Mouse (Mus musculus) CH12.LX (cell line): ENCODE measurements around the gene Apom. TPM values are rescaled to one million over a fixed set of nuclear protein-coding genes. Genes with fewer than 3 reads are reported as not detected.

ENCODE experiments used
- DNase-seq: peaks from one replicate; pipeline ENCODE4 v3.0.0-alpha.2; 2013; ENCODE audit errors: extremely low read depth
- H3K27ac ChIP-seq: 2 replicates; pipeline ENCODE4 v1.5.1; 2012; ENCODE audit warnings: low read depth, mild to moderate bottlenecking, control low read depth, moderate library complexity; ENCODE audit not compliant: insufficient read depth
- H3K27me3 ChIP-seq: replicated peaks from 2 replicates; pipeline ENCODE3; 2012; ENCODE audit warnings: inconsistent platforms
- H3K36me3 ChIP-seq, 2 experiments: replicated peaks in 1 of 2; 2 replicates each; pipeline versions ENCODE3 to v1.6.1; 2012; ENCODE audit warnings: inconsistent platforms in 1 of 2, low read length in 1 of 2, mild to moderate bottlenecking in 1 of 2, mixed read lengths in 1 of 2, moderate library complexity in 1 of 2; ENCODE audit not compliant: control insufficient read depth in 1 of 2, insufficient read depth in 1 of 2
- H3K4me1 ChIP-seq, 2 experiments: 2 replicates each; pipeline ENCODE4 v1.6.1; 2012; ENCODE audit warnings: inconsistent platforms in 1 of 2, moderate library complexity in 1 of 2; ENCODE audit not compliant: insufficient read depth in 2 of 2, control insufficient read depth in 1 of 2
- H3K4me2 ChIP-seq: 2 replicates; pipeline ENCODE4 v1.6.1; 2012; ENCODE audit warnings: low read depth, mild to moderate bottlenecking, control low read depth; ENCODE audit not compliant: poor library complexity, insufficient read depth, severe bottlenecking
- H3K4me3 ChIP-seq, 3 experiments: fragments of 150-350 bp in 1 of 3; sonication (generic) in 1 of 3; replicated peaks in 1 of 3; 2 replicates each; pipeline versions ENCODE3 to v1.5.1; 2011 to 2012; ENCODE audit warnings: low read depth in 2 of 3, low read length in 2 of 3, mild to moderate bottlenecking in 2 of 3, moderate library complexity in 2 of 3, control low read depth in 1 of 3, improper control_type of control experiment in 1 of 3, inconsistent platforms in 1 of 3, mixed read lengths in 1 of 3; ENCODE audit not compliant: poor library complexity in 1 of 3
- H3K79me2 ChIP-seq: replicated peaks from 2 replicates; pipeline ENCODE4 v1.6.1; 2012; ENCODE audit warnings: mild to moderate bottlenecking, moderate library complexity; ENCODE audit not compliant: control insufficient read depth, poor library complexity, insufficient read depth, severe bottlenecking; ENCODE audit errors: extremely low read depth
- H3K9ac ChIP-seq: 2 replicates; pipeline ENCODE4 v1.6.1; 2012; ENCODE audit warnings: low read depth, mild to moderate bottlenecking, control low read depth, moderate library complexity; ENCODE audit not compliant: insufficient read depth
- H3K9me3 ChIP-seq: replicated peaks from 2 replicates; pipeline ENCODE3; 2012; ENCODE audit warnings: low read length, inconsistent platforms, mixed read lengths
- BHLHE40 ChIP-seq: IDR thresholded peaks from 2 replicates; pipeline ENCODE4 v1.6.1; 2011; ENCODE audit warnings: mild to moderate bottlenecking, low read depth, low read length, improper control_type of control experiment
- CHD1 ChIP-seq: IDR thresholded peaks from 2 replicates; pipeline ENCODE4 v1.6.1; 2012; ENCODE audit warnings: low read depth, low read length, improper control_type of control experiment, inconsistent platforms
- ELF1 ChIP-seq: IDR thresholded peaks from 2 replicates; pipeline ENCODE4 v1.6.1; 2014; ENCODE audit warnings: low read depth, mild to moderate bottlenecking, inconsistent platforms, low read length, improper control_type of control experiment
- HCFC1 ChIP-seq: IDR thresholded peaks from 2 replicates; pipeline ENCODE4 v1.6.1; 2012; ENCODE audit warnings: low read depth, mild to moderate bottlenecking, inconsistent platforms, low read length, improper control_type of control experiment
- IRF4 ChIP-seq: IDR thresholded peaks from 2 replicates; pipeline ENCODE4 v1.6.1; 2014; ENCODE audit warnings: low read depth, mild to moderate bottlenecking, inconsistent platforms, low read length, improper control_type of control experiment
- JUND ChIP-seq: conservative IDR thresholded peaks from 2 replicates; pipeline ENCODE4 v1.6.1; 2011; ENCODE audit warnings: low read depth, low read length, improper control_type of control experiment
- MAFK ChIP-seq: IDR thresholded peaks from 2 replicates; pipeline ENCODE4 v1.6.1; 2011; ENCODE audit warnings: low read length, improper control_type of control experiment; ENCODE audit not compliant: insufficient replicate concordance
- MAZ ChIP-seq: IDR thresholded peaks from 2 replicates; pipeline ENCODE4 v1.6.1; 2012; ENCODE audit warnings: low read depth, mild to moderate bottlenecking, inconsistent platforms, low read length, improper control_type of control experiment, moderate library complexity
- MEF2A ChIP-seq: IDR thresholded peaks from 2 replicates; pipeline ENCODE4 v1.6.1; 2014; ENCODE audit warnings: low read depth, mild to moderate bottlenecking, inconsistent platforms, low read length, improper control_type of control experiment, borderline replicate concordance
- MXI1 ChIP-seq: IDR thresholded peaks from 2 replicates; pipeline ENCODE4 v1.6.1; 2011; ENCODE audit warnings: mild to moderate bottlenecking, low read depth, low read length, improper control_type of control experiment
- PAX5 ChIP-seq: IDR thresholded peaks from 2 replicates; pipeline ENCODE4 v1.6.1; 2012; ENCODE audit warnings: low read length, inconsistent platforms, mixed read lengths
- POLR2A ChIP-seq: IDR thresholded peaks from 2 replicates; pipeline ENCODE4 v1.6.1; 2011; ENCODE audit warnings: low read depth, mild to moderate bottlenecking, improper control_type of control experiment, low read length
- SIN3A ChIP-seq: IDR thresholded peaks from 2 replicates; pipeline ENCODE4 v1.6.1; 2012; ENCODE audit warnings: low read length, improper control_type of control experiment, inconsistent platforms
- SMC3 ChIP-seq: IDR thresholded peaks from 2 replicates; pipeline ENCODE4 v1.6.1; 2011; ENCODE audit warnings: low read depth, low read length, improper control_type of control experiment
- TBP ChIP-seq: conservative IDR thresholded peaks from 2 replicates; pipeline ENCODE4 v1.6.1; 2011; ENCODE audit warnings: low read depth, low read length, improper control_type of control experiment
- USF2 ChIP-seq: conservative IDR thresholded peaks from 2 replicates; pipeline ENCODE4 v1.6.1; 2011; ENCODE audit warnings: low read depth, low read length, improper control_type of control experiment
- dilution Hi-C: fragments of 300-500 bp; cut with MboI; formaldehyde crosslinking; loops from 2 replicates; pipeline ENCODE4 v1.14.3; 2020; ENCODE audit warnings: low sequenced_read_pairs; ENCODE audit not compliant: extremely low pct_unique_long_range_greater_than_20kb, extremely low pct_ligation_motif_present
- in situ Hi-C: fragments of 300-500 bp; cut with MboI; formaldehyde crosslinking; loops from 3 replicates; pipeline ENCODE4 v1.14.3; 2019; ENCODE audit warnings: low sequenced_read_pairs, low pct_ligation_motif_present, low pct_unique_long_range_greater_than_20kb, mixed read lengths
- polyA plus RNA-seq: library from polyadenylated mRNA; unstranded; fragments of >175 nt; gene quantifications from 2 replicates; pipeline ENCODE4 v1.2.1, GENCODE M21; 2012; ENCODE audit warnings: low read depth; ENCODE audit not compliant: insufficient read length
- total RNA-seq, 2 experiments: library from RNA; depleted of rRNA; stranded (reverse); fragments of 300-350 nt in 1 of 2; fragments of >200 nt in 1 of 2; gene quantifications; 2 replicates each; pipeline ENCODE4 v1.2.3; 2012 to 2014

The Apom gene
- total and polyA plus RNA-seq, 3 experiments = 0.39 TPM; not detected in 2

GRCm38 (mm10) chr17:35164218-35164567, 32.3 kb upstream of the Apom start:
- DNase-seq = no peak
- Histone ChIP-seq H3K36me3 (peaks cover 29 to 44% of the 10 kb centered on the region in 2 experiments), H3K4me2 (peak overlapping the region; percentile 76; the same call in 1 of the 2 replicates), H3K9me3 (no peaks in the 10 kb centered on the region), H3K27ac (peak overlapping the region; percentile 35; the same call in 1 of the 2 replicates), H3K4me3 (peak overlapping the region; percentile 88 to 97 (median 92))
- dilution Hi-C loops = no loop called here
- TF ChIP-seq IRF4 (no peak), MXI1 (no peak), ELF1 (no peak), BHLHE40 (no peak), JUND (no peak), MEF2A (no peak), SMC3 (no peak), PAX5 (no peak), HCFC1 (no peak), MAZ (no peak), USF2 (no peak), TBP (no peak), MAFK (no peak)
- TF ChIP-seq, all 38 proteins: peak for 0
- H3K4me1 ChIP-seq = peaks cover 6 to 38% of the 10 kb centered on the region in 2 experiments
- peak overlapping the region; percentile 95 for H3K9ac ChIP-seq
- H3K79me2 ChIP-seq = peaks cover 59% of the 10 kb centered on the region
- in situ Hi-C loops = no loop called here
- no peaks in the 10 kb centered on the region for H3K27me3 ChIP-seq

DNA sequence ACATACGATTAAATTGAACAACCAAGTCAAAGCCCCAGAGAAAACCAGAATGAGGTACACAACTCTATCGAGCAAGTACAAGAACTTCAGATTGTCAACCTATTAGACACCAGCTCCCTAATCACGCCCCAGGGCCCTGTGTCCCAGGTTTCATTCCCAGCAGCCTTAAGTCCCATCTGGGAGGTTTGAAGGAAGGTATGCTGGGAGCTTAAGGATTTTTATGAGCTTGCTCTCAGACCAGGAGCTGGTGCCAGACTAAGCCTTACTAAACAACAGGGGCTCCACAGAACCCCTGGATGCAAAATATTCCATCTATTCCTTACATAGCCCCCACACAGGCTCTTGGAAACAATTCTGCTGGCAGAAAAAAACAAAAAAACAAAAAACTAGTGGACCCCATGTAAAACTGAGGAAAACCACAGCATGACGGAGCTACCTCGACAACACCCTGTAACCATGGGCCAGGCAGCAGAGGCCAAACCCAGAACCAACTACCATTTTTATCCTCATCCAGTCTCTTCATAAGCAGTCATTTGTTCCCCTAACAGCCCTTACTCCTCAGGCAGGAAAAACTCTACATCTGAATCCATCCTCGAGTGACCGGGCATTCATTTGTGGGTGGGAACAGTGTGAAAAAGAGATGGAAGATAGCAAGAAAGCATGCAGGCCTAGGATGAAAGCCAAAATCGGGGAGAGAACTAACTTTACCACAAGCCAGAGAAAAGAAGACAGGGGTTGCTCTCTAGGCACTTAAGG, 31.7 kb upstream of the Apom start:
- Histone ChIP-seq H3K9me3 (no peaks in the 10 kb centered on the region), H3K36me3 (peaks cover 35 to 51% of the 10 kb centered on the region in 2 experiments)

More for the DNA sequence above, 31.7 kb upstream of the Apom start:
- Histone ChIP-seq H3K4me1 (peaks cover 6 to 35% of the 10 kb centered on the region in 2 experiments), H3K4me2 (peak overlapping the region; percentile 76), H3K27me3 (no peaks in the 10 kb centered on the region), H3K9ac (peak overlapping the region; percentile 95), H3K4me3 (peak overlapping the region; percentile 88 to 97 (median 92)), H3K79me2 (peaks cover 65% of the 10 kb centered on the region), H3K27ac (no peak overlapping the region)
- no peak for DNase-seq
- peak; percentile 42; the same call in 1 of the 2 replicates for TF ChIP-seq SIN3A
- TF ChIP-seq POLR2A = no peak
- 0 out of 2 replicates have a peak, but pooled peaks have one; percentile 42 for TF ChIP-seq CHD1
- dilution Hi-C loops (no loop called here), in situ Hi-C loops (no loop called here)
